In the genomic region with DNA sequence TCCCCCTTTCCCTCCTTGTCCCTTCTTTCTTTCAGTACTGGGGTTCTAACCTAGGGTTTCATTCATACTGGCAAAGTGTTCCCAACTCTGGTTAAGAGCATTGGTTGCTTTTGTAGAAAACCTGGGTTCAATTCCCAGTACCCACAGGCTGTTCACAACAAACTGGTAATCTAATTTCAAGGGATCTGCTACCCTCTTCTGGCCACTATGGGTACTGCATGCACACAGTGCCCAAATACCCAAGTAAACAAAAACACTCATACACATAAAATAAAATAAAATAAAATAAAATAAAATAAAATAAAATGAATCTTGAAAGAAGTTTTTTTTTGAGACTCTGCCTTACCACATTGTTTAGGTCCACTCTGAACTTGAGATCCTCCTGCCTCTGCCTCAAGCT, we compare ENCODE assay signal across 11 mouse cellular contexts.
A peak's percentile ranks its signal among the peaks of the same experiment; 100 is the strongest.
DNase-seq lines count a peak whose midpoint lies in the region; ATAC-seq and TF ChIP-seq lines count a peak whose summit lies in the region.
"Had no signal": no experiment of that assay in that cellular context is flagged by ENCODE, and none has a peak within 500 bp of the region (broad histone marks: within the 10 kb centered on the region; RNA-seq: fewer than 3 reads in every experiment).

No protein-coding gene starts in this region.

- TF ChIP-seq POLR2A in thymus, adult 2 months (IDR thresholded peaks at IDR 0.05; ENCODE audit: control insufficient read depth, extremely low read depth, insufficient read depth, low read length, poor library complexity), result no peak

- H3K9me3 ChIP-seq in intestine, postnatal 0 days (ENCODE audit: control insufficient read depth), result no peaks in the 10 kb centered on the region
- 0 out of 2 replicates have a peak, but pooled peaks cover 5% of the 10 kb centered on the region for H3K9me3 ChIP-seq in intestine, embryonic 16.5 days (ENCODE audit: control insufficient read depth, low read length)
- H3K9me3 ChIP-seq: limb, embryonic 15.5 days had no signal

- H3K36me3 ChIP-seq in intestine, postnatal 0 days (ENCODE audit: control insufficient read depth, insufficient read depth), result no peaks in the 10 kb centered on the region
- no peaks in the 10 kb centered on the region for H3K36me3 ChIP-seq in intestine, embryonic 16.5 days (ENCODE audit: control insufficient read depth, insufficient read depth, low read length)
- no peaks in the 10 kb centered on the region for H3K36me3 ChIP-seq in thymus, adult 2 months (ENCODE audit: control insufficient read depth, insufficient read depth, low read length)
- H3K36me3 ChIP-seq: limb, embryonic 15.5 days had no signal

- DNase-seq in thymus, adult 2 months, result peak; percentile 26
- DNase-seq in thymus, adult 18-20 months, result no peak
- DNase-seq in forelimb bud, embryonic 11.5 days (ENCODE audit: low read depth, low spot score), result peak; percentile 10
- DNase-seq in layer of hippocampus, adult 9-10 months (ENCODE audit: low spot score), result no peak
- DNase-seq in urinary bladder, postnatal 36 days (ENCODE audit: low spot score in 2 of 2), result no peak
- DNase-seq: heart, postnatal 14 days had no signal

- no peak overlapping the region for H3K4me2 ChIP-seq in intestine, postnatal 0 days (replicated peaks; ENCODE audit: low read depth)
- H3K4me2 ChIP-seq in intestine, embryonic 16.5 days (ENCODE audit: low read depth, low read length), result no peak overlapping the region
- H3K4me2 ChIP-seq: limb, embryonic 15.5 days had no signal

- H3K27ac ChIP-seq in intestine, postnatal 0 days (ENCODE audit: low read depth, low read length), result no peak overlapping the region
- H3K27ac ChIP-seq in intestine, embryonic 16.5 days (ENCODE audit: low read length), result no peak overlapping the region
- H3K27ac ChIP-seq in thymus, adult 2 months (ENCODE audit: control insufficient read depth, insufficient read depth, low read length), result no peak overlapping the region
- H3K27ac ChIP-seq: limb, embryonic 15.5 days had no signal

- H3K9ac ChIP-seq in intestine, postnatal 0 days (ENCODE audit: low read depth, low read length), result no peak overlapping the region
- H3K9ac ChIP-seq in intestine, embryonic 16.5 days (ENCODE audit: low read depth, low read length), result no peak overlapping the region
- H3K9ac ChIP-seq: limb, embryonic 15.5 days had no signal

- ATAC-seq in intestine, postnatal 0 days, result no peak
- ATAC-seq in intestine, embryonic 16.5 days, result no peak
- no peak for ATAC-seq in inflammation-experienced regulatory T-cells, adult 6 months
- ATAC-seq: forebrain, embryonic 16.5 days had no signal

- H3K4me1 ChIP-seq in intestine, postnatal 0 days (replicated peaks; ENCODE audit: control insufficient read depth, insufficient read depth, low read length), result 0 out of 2 replicates have a peak, but pooled peaks cover 5% of the 10 kb centered on the region
- peaks cover 4% of the 10 kb centered on the region for H3K4me1 ChIP-seq in intestine, embryonic 16.5 days (ENCODE audit: control insufficient read depth, insufficient read depth, low read length)
- no peaks in the 10 kb centered on the region for H3K4me1 ChIP-seq in thymus, adult 2 months (replicated peaks; ENCODE audit: control insufficient read depth, insufficient read depth, low read length)

- no peaks in the 10 kb centered on the region for H3K27me3 ChIP-seq in intestine, postnatal 0 days (replicated peaks; ENCODE audit: control insufficient read depth, insufficient read depth, low read length)
- H3K27me3 ChIP-seq in intestine, embryonic 16.5 days (replicated peaks; ENCODE audit: control insufficient read depth, insufficient read depth, low read length), result no peaks in the 10 kb centered on the region
- H3K27me3 ChIP-seq in thymus, adult 2 months (ENCODE audit: control insufficient read depth, insufficient read depth, low read length), result no peaks in the 10 kb centered on the region
- H3K27me3 ChIP-seq: limb, embryonic 15.5 days had no signal

- no peak overlapping the region for H3K4me3 ChIP-seq in intestine, postnatal 0 days (ENCODE audit: low read depth, low read length)
- no peak overlapping the region for H3K4me3 ChIP-seq in intestine, embryonic 16.5 days (ENCODE audit: low read length)
- H3K4me3 ChIP-seq in thymus, adult 2 months (ENCODE audit: control insufficient read depth, insufficient read depth, low read length), result no peak overlapping the region
- H3K4me3 ChIP-seq: limb, embryonic 15.5 days had no signal

- peak; percentile 66 for TF ChIP-seq CTCF in intestine, postnatal 0 days (IDR thresholded peaks at IDR 0.05; ENCODE audit: low read depth)
- no peak for TF ChIP-seq CTCF in thymus, adult 2 months (IDR thresholded peaks at IDR 0.05; ENCODE audit: borderline replicate concordance, control insufficient read depth, extremely low read depth, insufficient read depth, low read length, poor library complexity)

Comparison
In these comparisons a context has a peak if more than half of its experiments do, and no peak if none do; other contexts are left out.
1. DNase-seq: peak in thymus, adult 2 months (single experiment) and forelimb bud, embryonic 11.5 days (single experiment); none in thymus, adult 18-20 months (0 of 2), layer of hippocampus, adult 9-10 months (single experiment) and urinary bladder, postnatal 36 days (0 of 2).